17 mouse cellular contexts compared by ENCODE assay signal in genomic region chr3:104336867-104337266, GRCm38 (mm10).
DNase-seq lines count a peak whose midpoint lies in the region; ATAC-seq lines count a peak whose summit lies in the region.
"Had no signal": no experiment of that assay in that cellular context is flagged by ENCODE, and none has a peak within 500 bp of the region (broad histone marks: within the 10 kb centered on the region; RNA-seq: fewer than 3 reads in every experiment).

No protein-coding gene starts in this region.

- 45% methylated on average over 5 of the region's 5 CpGs for WGBS in neural tube, embryonic 13.5 days
- WGBS in hindbrain, embryonic 10.5 days = 57% methylated on average over 5 of the region's 5 CpGs
- 46% methylated on average over 5 of the region's 5 CpGs for WGBS in midbrain, embryonic 12.5 days

- H3K9ac ChIP-seq in neural tube, embryonic 13.5 days = no peak overlapping the region; the same call in 1 of the 2 replicates
- no peak overlapping the region for H3K9ac ChIP-seq in midbrain, embryonic 12.5 days (replicated peaks)
- H3K9ac ChIP-seq: kidney, embryonic 15.5 days; neural tube, embryonic 12.5 days had no signal

- no peaks in the 10 kb centered on the region for H3K36me3 ChIP-seq in neural tube, embryonic 13.5 days
- H3K36me3 ChIP-seq in hindbrain, embryonic 10.5 days = no peaks in the 10 kb centered on the region
- no peaks in the 10 kb centered on the region for H3K36me3 ChIP-seq in midbrain, embryonic 12.5 days
- H3K36me3 ChIP-seq: kidney, embryonic 15.5 days; neural tube, embryonic 12.5 days had no signal

- H3K4me1 ChIP-seq in neural tube, embryonic 13.5 days (replicated peaks) = peaks cover 29% of the 10 kb centered on the region
- peaks cover 17% of the 10 kb centered on the region for H3K4me1 ChIP-seq in hindbrain, embryonic 10.5 days (replicated peaks)
- peaks cover 21% of the 10 kb centered on the region for H3K4me1 ChIP-seq in midbrain, embryonic 12.5 days

- no peak overlapping the region for H3K4me3 ChIP-seq in neural tube, embryonic 13.5 days
- H3K4me3 ChIP-seq in hindbrain, embryonic 10.5 days = no peak overlapping the region
- H3K4me3 ChIP-seq in midbrain, embryonic 12.5 days = no peak overlapping the region
- H3K4me3 ChIP-seq: kidney, embryonic 15.5 days; neural tube, embryonic 12.5 days had no signal

- H3K27ac ChIP-seq in neural tube, embryonic 13.5 days (replicated peaks) = peak overlapping the region; percentile 86
- 0 out of 2 replicates have a peak overlapping the region, but pooled peaks have one; percentile 3 for H3K27ac ChIP-seq in hindbrain, embryonic 10.5 days
- H3K27ac ChIP-seq in midbrain, embryonic 12.5 days (replicated peaks) = peak overlapping the region; percentile 31; the same call in 1 of the 2 replicates
- H3K27ac ChIP-seq: kidney, embryonic 15.5 days; neural tube, embryonic 12.5 days had no signal

- no peak for DNase-seq in neural tube, embryonic 10.5 days (ENCODE audit: extremely low spot score, low spot score)
- DNase-seq in hindbrain, embryonic 10.5 days (ENCODE audit: low spot score) = no peak
- DNase-seq in heart, postnatal 36 days = no peak
- DNase-seq: adrenal gland, postnatal 10 days; cerebellum, adult 11-12 months; gastrocnemius, postnatal 10 days; lung, adult 18-20 months; lung, postnatal 36 days; thymus, adult 18-20 months had no signal

- intact Hi-C loops in heart, postnatal 36 days (cut with DNase I) = no loop called here

- no peak overlapping the region for H3K4me2 ChIP-seq in neural tube, embryonic 13.5 days
- H3K4me2 ChIP-seq in midbrain, embryonic 12.5 days (replicated peaks) = no peak overlapping the region
- H3K4me2 ChIP-seq: kidney, embryonic 15.5 days; neural tube, embryonic 12.5 days had no signal

- H3K27me3 ChIP-seq in neural tube, embryonic 13.5 days = no peaks in the 10 kb centered on the region
- H3K27me3 ChIP-seq in hindbrain, embryonic 10.5 days (ENCODE audit: insufficient read depth, poor library complexity, severe bottlenecking) = no peaks in the 10 kb centered on the region
- H3K27me3 ChIP-seq in midbrain, embryonic 12.5 days = no peaks in the 10 kb centered on the region
- H3K27me3 ChIP-seq: kidney, embryonic 15.5 days; neural tube, embryonic 12.5 days had no signal

- peak; percentile 40; the same call in 1 of the 2 replicates for ATAC-seq in neural tube, embryonic 13.5 days (ENCODE audit: low read depth)
- ATAC-seq in midbrain, embryonic 12.5 days (ENCODE audit: low FRiP score, low read depth) = peak; percentile 41; the same call in 1 of the 2 replicates
- no peak for ATAC-seq in inflammation-experienced regulatory T-cells, adult 6 months
- ATAC-seq in activated CD4-positive, CD25-positive, alpha-beta regulatory T cell, adult 4 months = no peak
- no peak for ATAC-seq in erythroblast, adult 5-6 weeks (replicated peaks; ENCODE audit: low FRiP score, poor library complexity, severe bottlenecking)
- ATAC-seq: intestine, embryonic 16.5 days had no signal

- no peaks in the 10 kb centered on the region for H3K9me3 ChIP-seq in neural tube, embryonic 13.5 days
- H3K9me3 ChIP-seq in hindbrain, embryonic 10.5 days = no peaks in the 10 kb centered on the region
- H3K9me3 ChIP-seq in midbrain, embryonic 12.5 days = no peaks in the 10 kb centered on the region
- H3K9me3 ChIP-seq: kidney, embryonic 15.5 days; neural tube, embryonic 12.5 days had no signal

Comparison
In these comparisons a context has a peak if more than half of its experiments do, and no peak if none do; other contexts are left out.
1. ATAC-seq: peak in neural tube, embryonic 13.5 days (single experiment) and midbrain, embryonic 12.5 days (single experiment); none in inflammation-experienced regulatory T-cells, adult 6 months (single experiment), activated CD4-positive, CD25-positive, alpha-beta regulatory T cell, adult 4 months (single experiment) and erythroblast, adult 5-6 weeks (single experiment).
2. H3K27ac ChIP-seq: peak in every context shown above with its lines; median percentile 86 in neural tube, embryonic 13.5 days; 31 in midbrain, embryonic 12.5 days; 3 in hindbrain, embryonic 10.5 days.